Mouse (Mus musculus): ENCODE data around the gene Calhm6.

DNA sequence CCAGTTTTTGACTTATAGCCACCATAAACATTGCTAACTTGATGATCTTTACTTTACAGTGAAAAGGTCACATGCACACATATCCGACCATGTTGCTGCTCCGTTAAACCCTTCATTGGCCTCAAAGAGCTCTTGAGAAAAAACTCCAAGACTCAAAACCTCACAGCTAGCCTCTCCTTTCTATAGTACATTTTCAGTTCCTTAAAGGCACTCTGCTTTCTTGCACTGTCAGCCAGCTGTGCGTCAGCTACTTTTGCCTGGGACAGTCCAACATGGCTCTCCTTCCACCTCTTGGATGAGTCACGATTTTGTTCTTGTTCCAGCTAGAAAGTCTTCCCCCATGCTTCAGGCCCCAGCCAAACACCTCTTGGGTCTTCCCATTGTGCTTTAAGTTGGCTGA is 43.9 kb upstream of the Calhm6 start:
- TF ChIP-seq EP300 (IDR thresholded peaks at IDR 0.05; ENCODE audit: low read depth) = no peak
- TF ChIP-seq CTCF (IDR thresholded peaks at IDR 0.05; ENCODE audit: low read depth) = no peak
